ENCODE assay signal across 12 mouse cellular contexts in genomic region chr1:151178505-151179083, GRCm38 (mm10). TPM values are rescaled to one million over a fixed set of nuclear protein-coding genes. Genes with fewer than 3 reads are reported as not detected.
DNase-seq lines count a peak whose midpoint lies in the region; ATAC-seq lines count a peak whose summit lies in the region.
"Had no signal": no experiment of that assay in that cellular context is flagged by ENCODE, and none has a peak within 500 bp of the region (broad histone marks: within the 10 kb centered on the region; RNA-seq: fewer than 3 reads in every experiment).

No protein-coding gene starts in this region.

- no peak overlapping the region for H3K9ac ChIP-seq in neural tube, embryonic 15.5 days (replicated peaks)
- no peak overlapping the region for H3K9ac ChIP-seq in liver, embryonic 15.5 days

- no peaks in the 10 kb centered on the region for H3K36me3 ChIP-seq in neural tube, embryonic 15.5 days
- no peaks in the 10 kb centered on the region for H3K36me3 ChIP-seq in liver, embryonic 15.5 days (replicated peaks)

- H3K27ac ChIP-seq in neural tube, embryonic 15.5 days (replicated peaks): no peak overlapping the region
- H3K27ac ChIP-seq in liver, embryonic 15.5 days (replicated peaks): peak overlapping the region; percentile 71

- H3K9me3 ChIP-seq in neural tube, embryonic 15.5 days (replicated peaks): no peaks in the 10 kb centered on the region
- no peaks in the 10 kb centered on the region for H3K9me3 ChIP-seq in liver, embryonic 15.5 days (replicated peaks)

- no peak overlapping the region for H3K4me2 ChIP-seq in neural tube, embryonic 15.5 days
- H3K4me2 ChIP-seq in liver, embryonic 15.5 days: no peak overlapping the region

- peak; percentile 14 for DNase-seq in heart, adult 11 months
- no peak for DNase-seq in heart, postnatal 25 days (ENCODE audit: low spot score)
- peak; percentile 33 for DNase-seq in neural tube, embryonic 10.5 days (ENCODE audit: extremely low spot score, low spot score)
- no peak for DNase-seq in adrenal gland, adult 18-20 months (ENCODE audit: low spot score in 2 of 2)
- DNase-seq in gastrocnemius, postnatal 36 days: no peak

- no peak for ATAC-seq in neural tube, embryonic 15.5 days (ENCODE audit: low FRiP score)
- ATAC-seq in liver, embryonic 15.5 days (ENCODE audit: insufficient read depth): no peak
- ATAC-seq in monocyte, adult 5-6 weeks (replicated peaks; ENCODE audit: insufficient number of reproducible peaks, low FRiP score, low TSS enrichment, poor library complexity, severe bottlenecking): no peak

- intact Hi-C loops in heart, postnatal 25 days (cut with DNase I): no loop called here
- intact Hi-C loops in gastrocnemius, postnatal 36 days (cut with DNase I): no loop called here

- H3K4me3 ChIP-seq in neural tube, embryonic 15.5 days (replicated peaks): no peak overlapping the region
- H3K4me3 ChIP-seq in liver, embryonic 15.5 days (replicated peaks): no peak overlapping the region

- no peaks in the 10 kb centered on the region for H3K27me3 ChIP-seq in neural tube, embryonic 15.5 days (replicated peaks)
- no peaks in the 10 kb centered on the region for H3K27me3 ChIP-seq in liver, embryonic 15.5 days

- WGBS in neural tube, embryonic 15.5 days: 20% methylated on average over 2 of the region's 2 CpGs
- 78% methylated on average over 2 of the region's 2 CpGs for WGBS in liver, embryonic 15.5 days (ENCODE audit: insufficient replicate concordance)

- H3K4me1 ChIP-seq in neural tube, embryonic 15.5 days: no peaks in the 10 kb centered on the region
- H3K4me1 ChIP-seq in liver, embryonic 15.5 days (replicated peaks): peaks cover 43% of the 10 kb centered on the region

RNA-seq across cellular contexts. Expression of gene Gm47985, which starts 3.7 kb away (rescaled TPM):
- 1 to 10 TPM in 1 of 2 experiments, under 1 TPM in 1; 0.26 to 1.1 TPM for total RNA-seq in heart, postnatal 25 days (2021)
- polyA plus RNA-seq in neural tube, embryonic 15.5 days (2015; fragmentation: Nextera tagmentation; extraction: Ambion mirVana): 0.24 TPM in 1 of 2 replicates, not detected in the other
- 1.9 and 2.2 TPM in 2 replicates for polyA plus RNA-seq in liver, embryonic 15.5 days (2015; fragmentation: Nextera tagmentation; extraction: Ambion mirVana)
- not detected for total RNA-seq in adrenal gland, adult 18-20 months (2021)
- not detected in 3 replicates for total RNA-seq in monocyte, adult 5-6 weeks (2017)
- total RNA-seq in gastrocnemius, postnatal 36 days (2021): not detected
- total RNA-seq: hematopoietic stem cell, adult 5-6 weeks; layer of hippocampus, postnatal 14 days had no signal

RNA-seq across cellular contexts. Expression of gene Gm8947, which starts 13.6 kb away (rescaled TPM):
- total RNA-seq in heart, postnatal 25 days (2021): not detected
- not detected in 2 replicates for polyA plus RNA-seq in neural tube, embryonic 15.5 days (2015; fragmentation: Nextera tagmentation; extraction: Ambion mirVana)
- polyA plus RNA-seq in liver, embryonic 15.5 days (2015; fragmentation: Nextera tagmentation; extraction: Ambion mirVana): 1.2 and 1.3 TPM in 2 replicates
- total RNA-seq in adrenal gland, adult 18-20 months (2021): not detected
- 0.85 TPM in 1 of 3 replicates, not detected in the others for total RNA-seq in monocyte, adult 5-6 weeks (2017)
- total RNA-seq in gastrocnemius, postnatal 36 days (2021): under 1 TPM in 1 of 2 experiments, not detected in 1; 0.15 TPM
- total RNA-seq: gastrocnemius, postnatal 4 days; hematopoietic stem cell, adult 5-6 weeks; layer of hippocampus, postnatal 14 days had no signal

RNA-seq across cellular contexts. Expression of gene Gm47995, which starts 19.7 kb away (rescaled TPM):
- total RNA-seq in heart, postnatal 25 days (2021): not detected
- polyA plus RNA-seq in neural tube, embryonic 15.5 days (2015; fragmentation: Nextera tagmentation; extraction: Ambion mirVana): not detected in 2 replicates
- 0.74 and 0.82 TPM in 2 replicates for polyA plus RNA-seq in liver, embryonic 15.5 days (2015; fragmentation: Nextera tagmentation; extraction: Ambion mirVana)
- total RNA-seq in adrenal gland, adult 18-20 months (2021): not detected
- 0.68 TPM in 1 of 3 replicates, not detected in the others for total RNA-seq in monocyte, adult 5-6 weeks (2017)
- under 1 TPM in 1 of 2 experiments, not detected in 1; 0.69 TPM for total RNA-seq in gastrocnemius, postnatal 36 days (2021)
- total RNA-seq: gastrocnemius, postnatal 4 days; hematopoietic stem cell, adult 5-6 weeks; layer of hippocampus, postnatal 14 days had no signal

RNA-seq across cellular contexts. Expression of gene 3110040M04Rik, which starts 25.3 kb away (rescaled TPM):
- not detected for total RNA-seq in heart, postnatal 25 days (2021)
- polyA plus RNA-seq in neural tube, embryonic 15.5 days (2015; fragmentation: Nextera tagmentation; extraction: Ambion mirVana): not detected in 2 replicates
- 0.39 and 1.0 TPM in 2 replicates for polyA plus RNA-seq in liver, embryonic 15.5 days (2015; fragmentation: Nextera tagmentation; extraction: Ambion mirVana)
- not detected for total RNA-seq in adrenal gland, adult 18-20 months (2021)
- not detected in 3 replicates for total RNA-seq in monocyte, adult 5-6 weeks (2017)
- not detected for total RNA-seq in gastrocnemius, postnatal 36 days (2021)
- total RNA-seq: gastrocnemius, postnatal 4 days; hematopoietic stem cell, adult 5-6 weeks; layer of hippocampus, postnatal 14 days had no signal
- polyA plus RNA-seq: limb, embryonic 14.5 days had no signal

RNA-seq across cellular contexts. Expression of gene Gm47996, which starts 31.3 kb away (rescaled TPM):
- total RNA-seq in heart, postnatal 25 days (2021): not detected
- not detected in 2 replicates for polyA plus RNA-seq in neural tube, embryonic 15.5 days (2015; fragmentation: Nextera tagmentation; extraction: Ambion mirVana)
- polyA plus RNA-seq in liver, embryonic 15.5 days (2015; fragmentation: Nextera tagmentation; extraction: Ambion mirVana): 0.18 and 0.31 TPM in 2 replicates
- not detected for total RNA-seq in adrenal gland, adult 18-20 months (2021)
- total RNA-seq in monocyte, adult 5-6 weeks (2017): not detected in 3 replicates
- total RNA-seq in gastrocnemius, postnatal 36 days (2021): under 1 TPM in 1 of 2 experiments, not detected in 1; 0.31 TPM
- total RNA-seq: gastrocnemius, postnatal 4 days; layer of hippocampus, postnatal 14 days had no signal

Comparison
In these comparisons a context has a peak if more than half of its experiments do, and no peak if none do; other contexts are left out.
1. DNase-seq: peak in heart, adult 11 months (single experiment) and neural tube, embryonic 10.5 days (single experiment); none in heart, postnatal 25 days (single experiment), adrenal gland, adult 18-20 months (0 of 2) and gastrocnemius, postnatal 36 days (0 of 2).